Mouse (Mus musculus) inflammation-experienced regulatory T-cells, adult 6 months (primary cell): ENCODE results near the gene 2010300C02Rik. TPM values are rescaled to one million over a fixed set of nuclear protein-coding genes. Genes with fewer than 3 reads are reported as not detected.
"Not testable (repeated sequence)": the region's sequence is repeated elsewhere in the genome, so short reads cannot be mapped to it uniquely, and the experiment has no call there.

ENCODE experiments used
- ATAC-seq: one replicate; pipeline ENCODE4 v1.8.0; 2017
- polyA plus RNA-seq, 3 experiments: library from polyadenylated mRNA; unstranded; fragments of 100-300 nt; shearing (Covaris generic); gene quantifications; one replicate each; pipeline ENCODE4 v1.2.1; 2017

Gene 2010300C02Rik
- 1 to 10 TPM in 1 of 3 experiments, under 1 TPM in 2; 0.51 to 1.1 (median 0.70) TPM for polyA plus RNA-seq

- ATAC-seq, result no peak
These were observed at the start of gene 2010300C02Rik for GRCm38 (mm10) chr1:37719761-37720640. TSS of gene 2010300C02Rik (minus strand) at chr1:37720085.

- ATAC-seq, result no peak
These were observed 39.5 kb upstream of the 2010300C02Rik start for GRCm38 (mm10) chr1:37759407-37759806.

DNA sequence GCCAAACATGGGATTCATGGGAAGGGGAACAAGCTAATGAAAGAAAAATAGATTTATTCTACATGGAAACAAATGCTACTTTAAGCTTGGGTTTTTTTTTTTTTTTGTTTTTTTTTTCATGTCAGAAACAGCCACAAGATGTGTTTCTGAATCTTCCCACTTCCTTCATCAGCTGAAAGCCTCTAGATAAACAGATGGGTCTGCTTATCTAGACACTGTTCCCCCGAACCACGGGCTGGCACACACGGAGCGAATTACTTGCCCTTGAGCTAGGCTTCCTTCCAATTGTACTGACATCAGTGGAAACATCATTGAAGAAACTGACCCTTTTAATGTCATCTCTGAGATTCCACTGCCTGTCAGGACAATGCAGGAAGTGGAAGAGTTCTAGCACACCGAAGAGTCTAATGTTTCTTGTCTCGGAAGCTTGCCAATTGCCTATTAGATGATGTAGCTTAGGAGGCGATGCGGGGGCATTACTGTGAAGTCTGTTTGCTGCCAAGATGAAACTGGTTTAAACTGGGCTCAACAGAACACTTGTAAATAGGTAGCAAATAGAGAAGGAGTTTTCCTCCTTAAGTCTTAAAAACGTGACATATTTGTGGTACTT lies 24.9 kb upstream of the 2010300C02Rik start:
- no peak for ATAC-seq

GRCm38 (mm10) chr1:37742602-37743270 lies 22.9 kb upstream of the 2010300C02Rik start:
- no peak for ATAC-seq

DNA sequence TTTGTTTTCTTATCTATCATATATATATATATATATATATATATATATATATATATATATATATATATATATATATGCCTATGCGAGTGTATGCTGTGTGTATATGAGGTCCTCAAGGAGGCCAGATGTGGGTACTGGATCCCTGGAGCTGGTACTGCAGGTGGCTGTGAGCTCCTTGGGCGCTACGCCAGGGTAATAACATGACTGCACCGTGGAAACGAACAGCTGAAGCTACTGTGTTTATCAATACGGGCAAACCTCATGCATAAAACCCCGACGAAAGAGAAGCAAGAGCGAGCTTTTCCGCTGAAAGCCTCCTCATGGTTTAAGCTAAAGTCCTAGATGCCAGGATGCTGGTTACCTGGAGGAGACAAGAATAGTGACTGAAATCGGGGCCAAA lies 22.2 kb upstream of the 2010300C02Rik start:
- no peak for ATAC-seq

GRCm38 (mm10) chr1:37740161-37740802 lies 20.4 kb upstream of the 2010300C02Rik start:
- no peak for ATAC-seq

GRCm38 (mm10) chr1:37738895-37739294 lies 19.0 kb upstream of the 2010300C02Rik start:
- ATAC-seq, result no peak

GRCm38 (mm10) chr1:37737045-37737444 lies 17.2 kb upstream of the 2010300C02Rik start:
- no peak for ATAC-seq

- ATAC-seq, result no peak
These were observed 16.0 kb upstream of the 2010300C02Rik start for GRCm38 (mm10) chr1:37735932-37736331.

GRCm38 (mm10) chr1:37734841-37735240 lies 15.0 kb upstream of the 2010300C02Rik start:
- no peak for ATAC-seq

- no peak for ATAC-seq
These were observed 9.5 kb upstream of the 2010300C02Rik start for GRCm38 (mm10) chr1:37729353-37729752.

- ATAC-seq, result no peak
These were observed 8.2 kb upstream of the 2010300C02Rik start for GRCm38 (mm10) chr1:37728053-37728452.

- no peak for ATAC-seq
These were observed 7.3 kb upstream of the 2010300C02Rik start for GRCm38 (mm10) chr1:37727186-37727585.

DNA sequence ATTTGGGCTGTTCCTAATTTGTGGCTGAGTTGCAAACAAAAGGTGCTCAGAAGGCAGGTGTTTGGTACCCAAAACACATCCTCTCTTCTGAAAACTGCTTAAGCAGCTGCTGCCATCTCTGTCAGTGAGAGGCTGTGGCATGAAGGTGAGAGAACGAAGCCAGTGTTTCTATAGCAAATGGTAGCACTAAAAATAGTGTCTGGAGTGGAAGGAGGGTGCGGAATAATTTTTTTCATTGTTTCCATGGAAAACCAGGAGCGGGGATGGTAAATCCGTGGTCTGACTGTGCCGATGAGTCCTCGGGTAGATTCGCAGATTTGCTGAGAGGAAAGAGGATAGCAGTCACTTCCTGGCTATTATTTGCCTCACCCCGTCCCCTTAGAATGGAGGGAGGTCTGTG lies 6.5 kb upstream of the 2010300C02Rik start:
- no peak for ATAC-seq

DNA sequence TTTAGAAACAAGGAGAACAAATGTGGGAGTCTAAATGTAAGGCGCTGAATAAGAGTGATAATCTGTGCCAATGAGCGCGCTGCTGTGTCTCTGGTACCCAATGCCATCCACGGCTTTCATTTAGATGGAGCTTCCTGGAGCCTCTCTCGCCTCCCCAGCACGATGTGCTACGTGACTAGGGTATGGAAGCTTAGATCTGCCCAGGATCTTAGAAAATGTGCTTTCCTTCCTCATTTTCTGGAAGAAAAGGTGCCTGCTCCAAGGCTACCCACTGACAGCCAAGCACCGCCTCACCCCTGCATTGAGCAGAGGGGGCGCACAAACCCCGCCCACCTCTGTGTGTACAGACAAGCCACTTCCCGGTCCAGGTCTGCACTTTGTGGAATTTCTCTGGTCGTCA lies 6.0 kb upstream of the 2010300C02Rik start:
- no peak for ATAC-seq

GRCm38 (mm10) chr1:37721092-37721491 lies 1.2 kb upstream of the 2010300C02Rik start:
- no peak for ATAC-seq

DNA sequence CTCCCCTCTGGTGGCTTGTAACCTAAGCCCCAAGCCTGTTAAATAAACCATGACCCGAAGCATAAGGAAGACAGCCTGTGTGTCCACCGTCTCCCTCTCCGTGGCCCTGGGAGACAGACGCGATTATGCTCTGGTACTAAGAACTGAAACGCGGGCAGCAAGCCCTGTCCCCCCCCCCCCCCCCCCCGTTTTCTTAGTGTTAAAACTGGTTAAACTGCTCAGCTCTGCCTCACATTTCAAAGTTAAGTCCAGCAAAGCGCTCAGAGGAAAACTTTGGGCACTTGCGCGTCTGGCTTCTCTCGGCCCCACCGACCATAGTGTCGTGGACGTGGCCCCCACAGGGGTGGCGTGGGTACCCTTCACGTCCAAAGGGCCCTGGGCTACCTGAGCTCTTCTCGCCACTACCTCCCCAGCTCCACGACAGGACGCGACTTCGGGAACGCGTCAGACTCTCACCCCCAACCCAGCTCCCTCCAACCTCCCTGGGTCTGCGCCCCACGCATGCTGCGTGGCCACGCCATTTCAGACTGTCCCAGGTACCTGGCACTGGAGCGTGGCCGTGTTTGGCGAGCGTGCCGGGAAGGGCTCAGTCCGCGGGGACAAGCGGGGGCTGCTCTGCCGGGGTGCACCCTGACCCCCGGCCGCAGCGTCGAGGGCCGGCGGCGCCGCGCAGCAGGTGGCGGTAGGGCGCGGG lies 708 bp downstream of the 2010300C02Rik start:
- no peak for ATAC-seq

- no peak for ATAC-seq
These were observed 1.4 kb downstream of the 2010300C02Rik start for GRCm38 (mm10) chr1:37718516-37718915.

GRCm38 (mm10) chr1:37717415-37718195 lies 2.3 kb downstream of the 2010300C02Rik start:
- ATAC-seq, result no peak

- not testable (repeated sequence) for ATAC-seq
These were observed 7.5 kb downstream of the 2010300C02Rik start for GRCm38 (mm10) chr1:37712357-37712737.

- ATAC-seq, result no peak
These were observed 8.1 kb downstream of the 2010300C02Rik start for GRCm38 (mm10) chr1:37711596-37712356.
